Mouse (Mus musculus) midbrain, embryonic 11.5 days (tissue): ENCODE results near the gene Pbx1. TPM values are rescaled to one million over a fixed set of nuclear protein-coding genes. Genes with fewer than 3 reads are reported as not detected.

Experiments
- ATAC-seq: fragments of 200-750 bp; cut with Nextera tagmentation; 2 replicates; pipeline ENCODE4 v1.8.0; 2017; ENCODE audit warnings: moderate TSS enrichment, moderate library complexity; ENCODE audit not compliant: low FRiP score
- DNase-seq: peaks from one replicate; pipeline ENCODE4 v3.0.0; 2015; ENCODE audit warnings: low spot score; ENCODE audit errors: missing footprints
- H3K27ac ChIP-seq: fragments of 300-500 bp; sonication (generic); 2 replicates; pipeline ENCODE4 v1.5.1; 2014; ENCODE audit warnings: low read depth, low read length
- H3K27me3 ChIP-seq: fragments of 300-500 bp; sonication (generic); 2 replicates; pipeline ENCODE4 v1.6.1; 2014; ENCODE audit warnings: mild to moderate bottlenecking, low read length, moderate library complexity, mixed read lengths; ENCODE audit not compliant: control insufficient read depth, insufficient read depth
- H3K36me3 ChIP-seq: fragments of 300-500 bp; sonication (generic); 2 replicates; pipeline ENCODE4 v1.6.1; 2014; ENCODE audit warnings: mild to moderate bottlenecking, low read length, moderate library complexity, mixed read lengths; ENCODE audit not compliant: control insufficient read depth, insufficient read depth
- H3K4me1 ChIP-seq: fragments of 300-500 bp; sonication (generic); 2 replicates; pipeline ENCODE4 v1.6.1; 2014; ENCODE audit warnings: low read length; ENCODE audit not compliant: control insufficient read depth, insufficient read depth
- H3K4me2 ChIP-seq: fragments of 300-500 bp; sonication (generic); 2 replicates; pipeline ENCODE4 v1.6.1; 2014; ENCODE audit warnings: mild to moderate bottlenecking, moderate library complexity
- H3K4me3 ChIP-seq: fragments of 300-500 bp; sonication (generic); 2 replicates; pipeline ENCODE4 v1.5.1; 2014; ENCODE audit warnings: low read depth, low read length
- H3K9ac ChIP-seq: fragments of 300-500 bp; sonication (generic); 2 replicates; pipeline ENCODE4 v1.6.1; 2014; ENCODE audit warnings: low read length
- H3K9me3 ChIP-seq: fragments of 300-500 bp; sonication (generic); 2 replicates; pipeline ENCODE4 v1.6.1; 2016; ENCODE audit warnings: low read length; ENCODE audit not compliant: control insufficient read depth
- WGBS: fragments of 180-500 bp; shearing (Covaris S2); extraction: QIAGEN DNeasy Blood & Tissue Kit; methylation state at CpG from one replicate; pipeline ENCODE4 v1.1.7; 2014; 5-methylcytosine and 5-hydroxymethylcytosine counted together
- polyA plus RNA-seq: library from polyadenylated mRNA; unstranded; fragments of >200 nt; fragmentation: Nextera tagmentation; extraction: Ambion mirVana; gene quantifications from 2 replicates; pipeline ENCODE4 v1.2.1, GENCODE M21; 2014

Pbx1 gene
- polyA plus RNA-seq, 1 experiment from 2014 or later: 49.3 TPM

- Histone ChIP-seq H3K4me1 (peaks cover 51% of the 10 kb centered on the region), H3K9me3 (no peaks in the 10 kb centered on the region), H3K4me2 (no peak overlapping the region), H3K9ac (no peak overlapping the region), H3K27ac (peak overlapping the region; percentile 45), H3K4me3 (no peak overlapping the region), H3K27me3 (no peaks in the 10 kb centered on the region), H3K36me3 (no peaks in the 10 kb centered on the region)
- WGBS: 61% methylated on average over 15 of the region's 15 CpGs
- no peak for ATAC-seq
- peak; percentile 91 for DNase-seq
These were observed 148.1 kb downstream of the Pbx1 start for GRCm38 (mm10) chr1:168283841-168284565.

- Histone ChIP-seq H3K4me1 (peaks cover 46% of the 10 kb centered on the region), H3K9ac (no peak overlapping the region), H3K36me3 (no peaks in the 10 kb centered on the region), H3K4me2 (no peak overlapping the region), H3K9me3 (no peaks in the 10 kb centered on the region), H3K4me3 (no peak overlapping the region), H3K27ac (no peak overlapping the region), H3K27me3 (no peaks in the 10 kb centered on the region)
- no peak for ATAC-seq
- WGBS: 90% methylated on average over 2 of the region's 2 CpGs
- no peak for DNase-seq
These were observed 148.6 kb downstream of the Pbx1 start for GRCm38 (mm10) chr1:168283421-168283820.

- no peak overlapping the region for H3K27ac ChIP-seq
- no peaks in the 10 kb centered on the region for H3K27me3 ChIP-seq
- WGBS: 78% methylated on average over 5 of the region's 5 CpGs
- no peak overlapping the region for H3K4me2 ChIP-seq
- H3K9ac ChIP-seq: no peak overlapping the region
- H3K4me1 ChIP-seq: peaks cover 14% of the 10 kb centered on the region
- no peaks in the 10 kb centered on the region for H3K36me3 ChIP-seq
- DNase-seq: no peak
- peak; percentile 54; the same call in 1 of the 2 replicates for ATAC-seq
- no peaks in the 10 kb centered on the region for H3K9me3 ChIP-seq
- no peak overlapping the region for H3K4me3 ChIP-seq
These were observed 156.4 kb downstream of the Pbx1 start for GRCm38 (mm10) chr1:168275678-168276077.

GRCm38 (mm10) chr1:168274296-168274695 lies 157.8 kb downstream of the Pbx1 start:
- ATAC-seq (no peak), DNase-seq (no peak)
- Histone ChIP-seq H3K27ac (no peak overlapping the region), H3K9ac (no peak overlapping the region), H3K9me3 (no peaks in the 10 kb centered on the region), H3K4me2 (no peak overlapping the region), H3K27me3 (no peaks in the 10 kb centered on the region), H3K4me1 (peaks cover 14% of the 10 kb centered on the region), H3K4me3 (no peak overlapping the region), H3K36me3 (no peaks in the 10 kb centered on the region)
- 95% methylated on average over 4 of the region's 4 CpGs for WGBS

GRCm38 (mm10) chr1:168272091-168272490 lies 160.0 kb downstream of the Pbx1 start:
- no peaks in the 10 kb centered on the region for H3K27me3 ChIP-seq
- H3K9ac ChIP-seq: no peak overlapping the region
- WGBS: 95% methylated on average over 2 of the region's 2 CpGs
- H3K36me3 ChIP-seq: no peaks in the 10 kb centered on the region
- H3K4me3 ChIP-seq: no peak overlapping the region
- ATAC-seq: no peak
- H3K27ac ChIP-seq: no peak overlapping the region
- no peak for DNase-seq
- no peak overlapping the region for H3K4me2 ChIP-seq
- H3K9me3 ChIP-seq: no peaks in the 10 kb centered on the region
- peaks cover 14% of the 10 kb centered on the region for H3K4me1 ChIP-seq

GRCm38 (mm10) chr1:168271207-168271606 lies 160.9 kb downstream of the Pbx1 start:
- Histone ChIP-seq H3K9me3 (no peaks in the 10 kb centered on the region), H3K36me3 (no peaks in the 10 kb centered on the region), H3K4me1 (peaks cover 8% of the 10 kb centered on the region), H3K4me2 (no peak overlapping the region), H3K27ac (no peak overlapping the region), H3K27me3 (no peaks in the 10 kb centered on the region), H3K9ac (no peak overlapping the region), H3K4me3 (no peak overlapping the region)
- 91% methylated on average over 4 of the region's 4 CpGs for WGBS
- DNase-seq: no peak
- no peak for ATAC-seq

GRCm38 (mm10) chr1:168268751-168269623 lies 163.1 kb downstream of the Pbx1 start:
- no peak overlapping the region for H3K27ac ChIP-seq
- H3K9me3 ChIP-seq: no peaks in the 10 kb centered on the region
- H3K4me1 ChIP-seq: no peaks in the 10 kb centered on the region
- 0 out of 2 replicates have a peak, but pooled peaks have one; percentile 27 for ATAC-seq
- H3K36me3 ChIP-seq: no peaks in the 10 kb centered on the region
- H3K4me3 ChIP-seq: no peak overlapping the region
- no peak overlapping the region for H3K4me2 ChIP-seq
- no peaks in the 10 kb centered on the region for H3K27me3 ChIP-seq
- WGBS: 78% methylated on average over 12 of the region's 12 CpGs
- no peak overlapping the region for H3K9ac ChIP-seq
- DNase-seq: no peak

GRCm38 (mm10) chr1:168268224-168268623 lies 163.8 kb downstream of the Pbx1 start:
- H3K9me3 ChIP-seq: no peaks in the 10 kb centered on the region
- no peak for ATAC-seq
- no peak for DNase-seq

More at GRCm38 (mm10) chr1:168268224-168268623, 163.8 kb downstream of the Pbx1 start:
- Histone ChIP-seq H3K9ac (no peak overlapping the region), H3K36me3 (no peaks in the 10 kb centered on the region), H3K4me2 (no peak overlapping the region), H3K4me3 (no peak overlapping the region), H3K4me1 (no peaks in the 10 kb centered on the region), H3K27ac (no peak overlapping the region), H3K27me3 (no peaks in the 10 kb centered on the region)
- WGBS: 94% methylated on average over 4 of the region's 4 CpGs
